Mouse (Mus musculus) cerebellum, adult 2 months (tissue): ENCODE results near the gene Prm1. TPM values are rescaled to one million over a fixed set of nuclear protein-coding genes. Genes with fewer than 3 reads are reported as not detected.

Experiments
- DNase-seq, 2 experiments: peaks; one replicate each; pipeline ENCODE4 v3.0.0; 2021
- H3K27ac ChIP-seq: fragments of 200-500 bp; 2 replicates; pipeline ENCODE4 v1.5.1; 2012; ENCODE audit warnings: low read length, control low read depth, inconsistent platforms; ENCODE audit not compliant: insufficient read depth
- H3K27me3 ChIP-seq: fragments of 200-500 bp; 2 replicates; pipeline ENCODE4 v1.6.1; 2012; ENCODE audit warnings: inconsistent platforms, mild to moderate bottlenecking, low read length, moderate library complexity; ENCODE audit not compliant: control insufficient read depth, insufficient read depth
- H3K4me1 ChIP-seq: fragments of 200-500 bp; 2 replicates; pipeline ENCODE4 v1.6.1; 2011; ENCODE audit warnings: low read length; ENCODE audit not compliant: control insufficient read depth, insufficient read depth
- H3K4me3 ChIP-seq: fragments of 200-500 bp; replicated peaks from 2 replicates; pipeline ENCODE3; 2011; ENCODE audit warnings: mild to moderate bottlenecking, low read depth, low read length, control low read depth; ENCODE audit not compliant: insufficient read depth
- CTCF ChIP-seq: fragments of 200-500 bp; IDR thresholded peaks from 2 replicates; pipeline ENCODE4 v1.5.1; 2011; ENCODE audit warnings: low read depth, mild to moderate bottlenecking, control low read depth, low read length, moderate library complexity, borderline replicate concordance; ENCODE audit not compliant: insufficient read depth
- POLR2A ChIP-seq: fragments of 200-500 bp; IDR thresholded peaks from 2 replicates; pipeline ENCODE4 v1.6.1; 2011; ENCODE audit warnings: low read length, control low read depth, borderline replicate concordance; ENCODE audit not compliant: insufficient read depth
- WGBS: fragments of 180-500 bp; shearing (Covaris S2); methylation state at CpG from one replicate; pipeline ENCODE4 v1.1.7; 2018; 5-methylcytosine and 5-hydroxymethylcytosine counted together
- polyA plus RNA-seq: library from polyadenylated mRNA; depleted of rRNA; stranded (reverse); fragments of >200 nt; gene quantifications from 2 replicates; pipeline ENCODE4 v1.2.3, GENCODE M21; 2012

Gene Prm1
- polyA plus RNA-seq, 1 experiment: not detected

- H3K4me3 ChIP-seq: no peak overlapping the region
- no peaks in the 10 kb centered on the region for H3K27me3 ChIP-seq
- H3K27ac ChIP-seq: no peak overlapping the region
- no peak for TF ChIP-seq CTCF
- no peak for TF ChIP-seq POLR2A
- DNase-seq: no peak
- H3K4me1 ChIP-seq: no peaks in the 10 kb centered on the region
- 85% methylated on average over 4 of the region's 4 CpGs for WGBS
These were observed 16.8 kb downstream of the Prm1 start for GRCm38 (mm10) chr16:10788866-10789265.

- no peak within 1 kb of the TSS for H3K4me3 ChIP-seq
- H3K27me3 ChIP-seq: no peaks in the 10 kb centered on the region
- no peak within 1 kb of the TSS for H3K27ac ChIP-seq
- whole genome bisulfite sequencing: 73% methylated on average over 16 of the region's 16 CpGs
- TF ChIP-seq CTCF (no peak), POLR2A (no peak)
- no peaks in the 10 kb centered on the region for H3K4me1 ChIP-seq
- no peak for DNase-seq
These were observed 17.4 kb downstream of the Prm1 start, which contains the start of gene Tnp2 for GRCm38 (mm10) chr16:10788271-10788670. Gene Tnp2 (minus strand): TSS chr16:10788660.

- Histone ChIP-seq H3K27me3 (no peaks in the 10 kb centered on the region), H3K27ac (no peak overlapping the region), H3K4me1 (no peaks in the 10 kb centered on the region), H3K4me3 (no peak overlapping the region)
- 82% methylated on average over 7 of the region's 7 CpGs for WGBS
- TF ChIP-seq CTCF: no peak
- no peak for TF ChIP-seq POLR2A
- no peak for DNase-seq
These were observed 18.0 kb downstream of the Prm1 start for GRCm38 (mm10) chr16:10787548-10788058.

- Histone ChIP-seq H3K27ac (no peak overlapping the region), H3K4me1 (no peaks in the 10 kb centered on the region), H3K4me3 (no peak overlapping the region), H3K27me3 (no peaks in the 10 kb centered on the region)
- no peak for DNase-seq
- TF ChIP-seq POLR2A (no peak), CTCF (no peak)
- 66% methylated on average over 4 of the region's 4 CpGs for WGBS
These were observed 18.7 kb downstream of the Prm1 start for GRCm38 (mm10) chr16:10786782-10787547.

- no peak for TF ChIP-seq POLR2A
- TF ChIP-seq CTCF: peak; percentile 94
- Histone ChIP-seq H3K27me3 (no peaks in the 10 kb centered on the region), H3K27ac (no peak overlapping the region), H3K4me3 (peak overlapping the region; percentile 92), H3K4me1 (no peaks in the 10 kb centered on the region)
- WGBS: 2% methylated on average over 9 of the region's 9 CpGs
- peak; percentile 85 to 86 for DNase-seq
These were observed 19.4 kb downstream of the Prm1 start for GRCm38 (mm10) chr16:10786288-10786687.

- H3K4me1 ChIP-seq: no peaks in the 10 kb centered on the region
- DNase-seq: peak; percentile 75 to 77
- peak within 1 kb of the TSS; percentile 92 for H3K4me3 ChIP-seq
- no peaks in the 10 kb centered on the region for H3K27me3 ChIP-seq
- peak within 1 kb of the TSS; percentile 76 for H3K27ac ChIP-seq
- WGBS: under 1% methylated on average over 59 of the region's 59 CpGs
- TF ChIP-seq POLR2A (peak; percentile 38; the same call in 1 of the 2 replicates), CTCF (no peak)
These were observed 20.0 kb downstream of the Prm1 start, which contains the start of gene Socs1 for GRCm38 (mm10) chr16:10785371-10786231. Gene Socs1 (minus strand): TSS chr16:10785536.

- Histone ChIP-seq H3K4me1 (no peaks in the 10 kb centered on the region), H3K27ac (peak overlapping the region; percentile 76; the same call in 1 of the 2 replicates), H3K4me3 (peak overlapping the region; percentile 92), H3K27me3 (no peaks in the 10 kb centered on the region)
- DNase-seq: peak; percentile 79 to 90
- WGBS: 2% methylated on average over 46 of the region's 55 CpGs
- TF ChIP-seq POLR2A: no peak
- TF ChIP-seq CTCF: peak; percentile 65
These were observed 20.8 kb downstream of the Prm1 start for GRCm38 (mm10) chr16:10784793-10785370.
